Mouse (Mus musculus): Measurements from ENCODE around the gene Flywch2. TPM values are rescaled to one million over a fixed set of nuclear protein-coding genes. Genes with fewer than 3 reads are reported as not detected.

Flywch2 gene
- polyA plus RNA-seq, 3 experiments from 2014 or later: 1.3 to 3.1 (median 2.3) TPM

Other genes with a start within 250 kb of the Flywch2 start
- gene Zfp213, start 221.8 kb downstream of the Flywch2 start, polyA plus RNA-seq (2017; shearing (Covaris generic)): 1 to 10 TPM; 4.0 to 5.5 (median 4.8) TPM
- under 1 TPM in 1 of 3 experiments, not detected in 2; 0.71 TPM for gene Zfp13, start 186.6 kb downstream of the Flywch2 start, polyA plus RNA-seq (2017; shearing (Covaris generic))
- gene Zscan10, start 185.2 kb downstream of the Flywch2 start, polyA plus RNA-seq (2017; shearing (Covaris generic)): 1 to 10 TPM in 2 of 3 experiments, under 1 TPM in 1; 0.73 to 3.1 (median 1.2) TPM
- 1 to 10 TPM in 2 of 3 experiments, under 1 TPM in 1; 0.80 to 6.6 (median 2.8) TPM for gene Mmp25, start 140.8 kb downstream of the Flywch2 start, polyA plus RNA-seq (2017; shearing (Covaris generic))
- under 1 TPM in 1 of 3 experiments, not detected in 2; 0.23 TPM for gene Bicdl2, start 125.6 kb downstream of the Flywch2 start, polyA plus RNA-seq (2017; shearing (Covaris generic))
- gene Hcfc1r1, start 112.5 kb downstream of the Flywch2 start, polyA plus RNA-seq (2017; shearing (Covaris generic)): 10 to 100 TPM; 62.6 to 79.5 (median 70.7) TPM
- 10 to 100 TPM; 27.1 to 36.7 (median 27.5) TPM for gene Thoc6, start 112.2 kb downstream of the Flywch2 start, polyA plus RNA-seq (2017; shearing (Covaris generic))
- gene Tnfrsf12a, start 108.6 kb downstream of the Flywch2 start, polyA plus RNA-seq (2017; shearing (Covaris generic)): 1 to 10 TPM; 3.7 to 6.5 (median 4.6) TPM
- not detected for gene Cldn6, start 106.8 kb downstream of the Flywch2 start, polyA plus RNA-seq (2017; shearing (Covaris generic))
- gene Cldn9, start 102.1 kb downstream of the Flywch2 start, polyA plus RNA-seq (2017; shearing (Covaris generic)): not detected
- not detected for gene 1520401A03Rik, start 63.3 kb downstream of the Flywch2 start, polyA plus RNA-seq (2017; shearing (Covaris generic))
- gene Pkmyt1, start 59.7 kb downstream of the Flywch2 start, polyA plus RNA-seq (2017; shearing (Covaris generic)): 10 to 100 TPM in 2 of 3 experiments, 1 to 10 TPM in 1; 7.5 to 18.5 (median 11.3) TPM
- 1 to 10 TPM; 1.3 to 7.2 (median 2.5) TPM for gene Paqr4, start 45.2 kb downstream of the Flywch2 start, polyA plus RNA-seq (2017; shearing (Covaris generic))
- 1 to 10 TPM in 2 of 3 experiments, under 1 TPM in 1; 0.78 to 3.2 (median 1.1) TPM for gene Kremen2, start 40.2 kb downstream of the Flywch2 start, polyA plus RNA-seq (2017; shearing (Covaris generic))
- gene Flywch1, start 14.5 kb downstream of the Flywch2 start, polyA plus RNA-seq (2017; shearing (Covaris generic)): 10 to 100 TPM; 13.2 to 15.6 (median 13.7) TPM
- gene Srrm2, start 4.5 kb upstream of the Flywch2 start, polyA plus RNA-seq (2017; shearing (Covaris generic)): 100 to 1,000 TPM; 271 to 328 (median 302) TPM
- gene Elob, start 43.1 kb upstream of the Flywch2 start, polyA plus RNA-seq (2017; shearing (Covaris generic)): 100 to 1,000 TPM; 674 to 762 (median 707) TPM
- 1 to 10 TPM in 2 of 3 experiments, not detected in 1; 1.3 to 1.6 TPM for gene Prss33, start 50.0 kb upstream of the Flywch2 start, polyA plus RNA-seq (2017; shearing (Covaris generic))
- gene Prss32, start 57.8 kb upstream of the Flywch2 start, polyA plus RNA-seq (2017; shearing (Covaris generic)): 1 to 10 TPM in 1 of 3 experiments, under 1 TPM in 1, not detected in 1; 0.34 to 1.1 TPM
- gene Prss41, start 58.1 kb upstream of the Flywch2 start, polyA plus RNA-seq (2017; shearing (Covaris generic)): 10 to 100 TPM in 2 of 3 experiments, 1 to 10 TPM in 1; 3.9 to 19.1 (median 13.6) TPM
- not detected for gene Prss21, start 82.0 kb upstream of the Flywch2 start, polyA plus RNA-seq (2017; shearing (Covaris generic))
- gene Dcpp1, start 94.8 kb upstream of the Flywch2 start, polyA plus RNA-seq (2017; shearing (Covaris generic)): not detected
- not detected for gene Dcpp2, start 94.8 kb upstream of the Flywch2 start, polyA plus RNA-seq (2017; shearing (Covaris generic))
- not detected for gene Dcpp3, start 131.4 kb upstream of the Flywch2 start, polyA plus RNA-seq (2017; shearing (Covaris generic))
- gene Sbp, start 155.6 kb upstream of the Flywch2 start, polyA plus RNA-seq (2017; shearing (Covaris generic)): not detected
- gene Sbpl, start 169.2 kb upstream of the Flywch2 start, polyA plus RNA-seq (2017; shearing (Covaris generic)): not detected
- gene Prss30, start 194.5 kb upstream of the Flywch2 start, polyA plus RNA-seq (2017; shearing (Covaris generic)): 1 to 10 TPM in 1 of 3 experiments, not detected in 2; 2.4 TPM
- not detected for gene Prss22, start 212.0 kb upstream of the Flywch2 start, polyA plus RNA-seq (2017; shearing (Covaris generic))

Measured in inflammation-experienced regulatory T-cells, adult 6 months (primary cell).